Mouse (Mus musculus): ENCODE results near the gene Olfr462. TPM values are rescaled to one million over a fixed set of nuclear protein-coding genes. Genes with fewer than 3 reads are reported as not detected.

Gene Olfr462
- total and polyA plus RNA-seq, 3 experiments = 0.17 TPM; not detected in 2

- H3K9me3 ChIP-seq (replicated peaks; ENCODE audit: low read length) = no peaks in the 10 kb centered on the region
- TF ChIP-seq CHD1 (IDR thresholded peaks at IDR 0.05; ENCODE audit: low read depth, low read length) = no peak
- no peak for TF ChIP-seq SMC3 (IDR thresholded peaks at IDR 0.05; ENCODE audit: low read depth, low read length)
- 0 out of 2 replicates have a peak, but pooled peaks have one; percentile 18 for TF ChIP-seq NRF1 (IDR thresholded peaks at IDR 0.05; ENCODE audit: low read depth, low read length)
- no peak for TF ChIP-seq MAZ (IDR thresholded peaks at IDR 0.05; ENCODE audit: low read depth, low read length)
- TF ChIP-seq TCF12 (IDR thresholded peaks at IDR 0.05; ENCODE audit: low read depth, low read length) = no peak
- no peak for TF ChIP-seq MYC (IDR thresholded peaks at IDR 0.05; ENCODE audit: low read depth, low read length)
- TF ChIP-seq POLR2A (IDR thresholded peaks at IDR 0.05; ENCODE audit: low read depth, low read length) = no peak; the same call in 1 of the 2 replicates
- TF ChIP-seq CTCF (conservative IDR thresholded peaks at IDR 0.05 in 1 of 2, IDR thresholded peaks at IDR 0.05 in 1 of 2; ENCODE audit: low read depth in 2 of 2, low read length in 2 of 2) = no peak
- TF ChIP-seq CHD2 (IDR thresholded peaks at IDR 0.05; ENCODE audit: low read length) = peak; percentile 80
- no peak for TF ChIP-seq ZKSCAN1 (IDR thresholded peaks at IDR 0.05; ENCODE audit: borderline replicate concordance, low read depth, low read length)
- no peak for DNase-seq (ENCODE audit: extremely low read depth)
- H3K27me3 ChIP-seq (replicated peaks) = no peaks in the 10 kb centered on the region
- H3K4me2 ChIP-seq (ENCODE audit: insufficient read depth, low read depth, poor library complexity, severe bottlenecking) = no peak overlapping the region
- no peak overlapping the region for H3K9ac ChIP-seq (ENCODE audit: insufficient read depth, low read depth)
- dilution Hi-C loops (cut with MboI; ENCODE audit: extremely low pct_ligation_motif_present, extremely low pct_unique_long_range_greater_than_20kb, low sequenced_read_pairs) (no loop called here), in situ Hi-C loops (cut with MboI; ENCODE audit: low pct_ligation_motif_present, low pct_unique_long_range_greater_than_20kb, low sequenced_read_pairs) (no loop called here)
- no peak overlapping the region for H3K4me3 ChIP-seq (replicated peaks in 1 of 3; ENCODE audit: low read depth in 2 of 3, low read length in 2 of 3, poor library complexity in 1 of 3)
- peaks cover 0 to 3% of the 10 kb centered on the region in 2 experiments for H3K36me3 ChIP-seq (replicated peaks in 1 of 2; ENCODE audit: control insufficient read depth in 1 of 2, insufficient read depth in 1 of 2, low read length in 1 of 2)
- no peak overlapping the region for H3K27ac ChIP-seq (ENCODE audit: insufficient read depth, low read depth)
- peaks cover 0 to 18% of the 10 kb centered on the region in 2 experiments; a peak in 2 of 4 replicates for H3K4me1 ChIP-seq (ENCODE audit: control insufficient read depth in 1 of 2, insufficient read depth in 2 of 2)
- H3K79me2 ChIP-seq (replicated peaks; ENCODE audit: control insufficient read depth, extremely low read depth, insufficient read depth, poor library complexity, severe bottlenecking) = no peaks in the 10 kb centered on the region
These were observed 44.2 kb downstream of the Olfr462 start for GRCm38 (mm10) chr11:87847884-87848283.

- Histone ChIP-seq H3K4me3 (replicated peaks in 1 of 3; ENCODE audit: low read depth in 2 of 3, low read length in 2 of 3, poor library complexity in 1 of 3) (no peak overlapping the region), H3K27me3 (replicated peaks) (no peaks in the 10 kb centered on the region), H3K4me2 (ENCODE audit: insufficient read depth, low read depth, poor library complexity, severe bottlenecking) (no peak overlapping the region), H3K27ac (ENCODE audit: insufficient read depth, low read depth) (no peak overlapping the region), H3K4me1 (ENCODE audit: control insufficient read depth in 1 of 2, insufficient read depth in 2 of 2) (peaks cover 0 to 22% of the 10 kb centered on the region in 2 experiments; a peak in 2 of 4 replicates), H3K79me2 (replicated peaks; ENCODE audit: control insufficient read depth, extremely low read depth, insufficient read depth, poor library complexity, severe bottlenecking) (no peaks in the 10 kb centered on the region), H3K9ac (ENCODE audit: insufficient read depth, low read depth) (no peak overlapping the region), H3K36me3 (replicated peaks in 1 of 2; ENCODE audit: control insufficient read depth in 1 of 2, insufficient read depth in 1 of 2, low read length in 1 of 2) (peaks cover 0 to 3% of the 10 kb centered on the region in 2 experiments), H3K9me3 (replicated peaks; ENCODE audit: low read length) (no peaks in the 10 kb centered on the region)
- dilution Hi-C loops (cut with MboI; ENCODE audit: extremely low pct_ligation_motif_present, extremely low pct_unique_long_range_greater_than_20kb, low sequenced_read_pairs) (no loop called here), in situ Hi-C loops (cut with MboI; ENCODE audit: low pct_ligation_motif_present, low pct_unique_long_range_greater_than_20kb, low sequenced_read_pairs) (no loop called here)
- DNase-seq (ENCODE audit: extremely low read depth) = no peak
- TF ChIP-seq CHD2 (IDR thresholded peaks at IDR 0.05; ENCODE audit: low read length) = no peak
- no peak for TF ChIP-seq E2F4 (IDR thresholded peaks at IDR 0.05; ENCODE audit: insufficient replicate concordance, low read depth, low read length)
These were observed 45.0 kb downstream of the Olfr462 start for GRCm38 (mm10) chr11:87846968-87847600.

- Histone ChIP-seq H3K4me3 (replicated peaks in 1 of 3; ENCODE audit: low read depth in 2 of 3, low read length in 2 of 3, poor library complexity in 1 of 3) (no peak overlapping the region), H3K9ac (ENCODE audit: insufficient read depth, low read depth) (no peak overlapping the region), H3K27ac (ENCODE audit: insufficient read depth, low read depth) (no peak overlapping the region), H3K9me3 (replicated peaks; ENCODE audit: low read length) (no peaks in the 10 kb centered on the region), H3K27me3 (replicated peaks) (no peaks in the 10 kb centered on the region), H3K4me2 (ENCODE audit: insufficient read depth, low read depth, poor library complexity, severe bottlenecking) (no peak overlapping the region), H3K79me2 (replicated peaks; ENCODE audit: control insufficient read depth, extremely low read depth, insufficient read depth, poor library complexity, severe bottlenecking) (no peaks in the 10 kb centered on the region), H3K36me3 (replicated peaks in 1 of 2; ENCODE audit: control insufficient read depth in 1 of 2, insufficient read depth in 1 of 2, low read length in 1 of 2) (no peaks in the 10 kb centered on the region), H3K4me1 (ENCODE audit: control insufficient read depth in 1 of 2, insufficient read depth in 2 of 2) (peaks cover 9 to 35% of the 10 kb centered on the region in 2 experiments)
- TF ChIP-seq TCF12 (IDR thresholded peaks at IDR 0.05; ENCODE audit: low read depth, low read length) = peak; percentile 36; the same call in 1 of the 2 replicates
- TF ChIP-seq BHLHE40 (IDR thresholded peaks at IDR 0.05; ENCODE audit: low read depth, low read length) = 0 out of 2 replicates have a peak, but pooled peaks have one; percentile 28
- no peak for TF ChIP-seq UBTF (IDR thresholded peaks at IDR 0.05; ENCODE audit: low read depth, low read length)
- in situ Hi-C loops (cut with MboI; ENCODE audit: low pct_ligation_motif_present, low pct_unique_long_range_greater_than_20kb, low sequenced_read_pairs) (no loop called here), dilution Hi-C loops (cut with MboI; ENCODE audit: extremely low pct_ligation_motif_present, extremely low pct_unique_long_range_greater_than_20kb, low sequenced_read_pairs) (no loop called here)
- DNase-seq (ENCODE audit: extremely low read depth) = peak; percentile 73
These were observed 50.6 kb downstream of the Olfr462 start for GRCm38 (mm10) chr11:87841436-87841835.
